Mouse (Mus musculus) cerebellum, adult 11-12 months (tissue): ENCODE measurements around the gene Atf1.
"Not testable (repeated sequence)": the region's sequence is repeated elsewhere in the genome, so short reads cannot be mapped to it uniquely, and the experiment has no call there.

Experiments
- DNase-seq: peaks from one replicate; pipeline ENCODE4 v3.0.0; 2022

The Atf1 gene

DNA sequence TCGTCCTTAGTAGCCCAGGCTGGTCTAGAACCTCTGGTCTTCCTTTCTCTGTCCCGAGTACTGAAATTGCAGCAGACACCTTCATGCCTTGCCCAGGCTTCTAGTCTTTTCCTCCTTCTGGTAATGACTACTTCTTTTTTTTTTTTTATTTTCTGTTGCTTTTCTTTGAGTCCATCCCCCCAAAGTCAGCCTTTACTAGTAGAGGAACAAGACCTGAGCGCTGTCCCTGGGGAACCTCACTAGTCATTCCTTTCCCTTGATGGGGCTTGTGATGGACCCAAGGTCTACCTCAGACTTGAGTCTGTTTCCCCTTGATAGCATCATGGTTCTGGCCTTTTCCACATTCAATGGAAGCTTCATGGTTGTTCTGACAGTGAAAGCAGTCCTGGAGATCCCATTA lies 9.6 kb upstream of the Atf1 start:
- DNase-seq, result no peak

DNA sequence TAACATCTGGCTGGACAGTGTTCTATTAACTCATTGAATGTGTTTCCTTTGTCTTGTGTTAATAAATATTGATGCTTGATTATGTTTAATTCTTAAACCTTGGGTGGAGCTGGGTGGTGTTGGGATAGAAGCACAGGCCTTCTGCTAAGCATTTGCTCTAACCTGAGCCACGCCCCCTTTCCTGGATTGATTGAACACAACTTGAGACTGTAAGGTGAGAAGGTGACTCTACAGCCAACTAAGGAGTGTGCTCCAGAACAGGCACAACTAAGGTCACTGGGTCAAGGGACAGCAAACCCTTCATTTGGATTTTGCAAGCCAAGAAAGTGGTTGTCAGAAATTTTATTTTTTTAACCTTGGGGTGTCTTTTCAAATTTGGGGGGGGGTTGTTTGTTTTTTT lies 8.2 kb upstream of the Atf1 start:
- no peak for DNase-seq

DNA sequence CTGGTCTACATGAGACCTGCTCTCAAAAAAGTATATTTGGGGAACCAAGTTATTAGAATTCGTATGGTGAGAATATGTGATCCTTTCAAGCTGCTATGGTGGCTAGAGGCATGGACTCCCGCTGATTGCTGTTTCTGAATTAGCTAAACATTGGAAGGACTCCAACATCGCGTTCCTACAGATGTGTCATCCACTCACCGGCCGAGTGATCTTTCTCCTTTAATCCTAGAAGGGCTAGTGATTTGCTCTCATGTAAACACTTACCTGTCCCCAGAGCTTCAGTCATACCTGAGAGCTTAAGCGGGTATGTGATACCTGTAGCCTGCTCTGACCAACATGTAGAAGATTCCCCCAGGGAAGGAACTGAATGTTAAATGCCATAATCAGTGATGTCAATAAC lies 6.7 kb upstream of the Atf1 start:
- DNase-seq, result no peak

DNA sequence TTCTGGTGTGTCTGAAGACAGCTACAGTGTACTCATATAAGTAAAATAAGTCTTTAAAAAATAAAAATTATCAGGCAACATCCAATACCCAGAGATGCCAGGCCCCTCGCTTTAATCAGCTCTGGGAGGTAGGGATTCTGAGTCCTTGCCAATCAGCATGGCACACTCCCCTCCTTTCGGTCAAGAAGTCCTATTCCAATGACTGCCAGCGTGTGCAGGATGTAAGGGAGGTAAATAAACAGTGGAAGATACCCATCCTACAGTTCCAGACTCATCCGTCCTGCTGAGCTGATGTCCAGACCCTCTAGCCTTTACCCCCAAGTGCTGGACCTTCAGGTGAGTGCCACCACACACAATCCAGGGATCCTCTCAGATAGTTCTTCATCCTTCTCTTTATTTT lies 2.2 kb upstream of the Atf1 start:
- DNase-seq, result no peak

DNA sequence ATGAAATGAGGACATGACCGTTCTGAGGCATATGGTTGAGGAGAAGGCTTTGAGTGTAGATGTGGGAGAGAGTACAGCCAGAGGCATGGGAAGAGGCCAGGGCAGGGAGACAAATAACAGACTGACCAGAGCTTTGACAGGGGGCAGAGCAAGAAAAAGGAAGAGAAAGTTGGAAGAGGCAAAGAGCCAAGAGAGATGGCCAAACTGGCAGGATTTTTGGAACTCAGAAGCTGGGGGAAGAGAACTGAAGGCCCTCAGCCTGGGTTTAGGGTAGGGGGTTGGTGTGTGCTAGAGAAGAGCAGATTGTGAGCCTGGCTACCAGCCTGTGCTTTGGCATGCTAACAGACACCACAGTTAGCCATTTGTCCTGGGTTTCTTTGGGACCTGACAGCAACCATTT lies 1.7 kb upstream of the Atf1 start:
- DNase-seq, result peak; percentile 82

DNA sequence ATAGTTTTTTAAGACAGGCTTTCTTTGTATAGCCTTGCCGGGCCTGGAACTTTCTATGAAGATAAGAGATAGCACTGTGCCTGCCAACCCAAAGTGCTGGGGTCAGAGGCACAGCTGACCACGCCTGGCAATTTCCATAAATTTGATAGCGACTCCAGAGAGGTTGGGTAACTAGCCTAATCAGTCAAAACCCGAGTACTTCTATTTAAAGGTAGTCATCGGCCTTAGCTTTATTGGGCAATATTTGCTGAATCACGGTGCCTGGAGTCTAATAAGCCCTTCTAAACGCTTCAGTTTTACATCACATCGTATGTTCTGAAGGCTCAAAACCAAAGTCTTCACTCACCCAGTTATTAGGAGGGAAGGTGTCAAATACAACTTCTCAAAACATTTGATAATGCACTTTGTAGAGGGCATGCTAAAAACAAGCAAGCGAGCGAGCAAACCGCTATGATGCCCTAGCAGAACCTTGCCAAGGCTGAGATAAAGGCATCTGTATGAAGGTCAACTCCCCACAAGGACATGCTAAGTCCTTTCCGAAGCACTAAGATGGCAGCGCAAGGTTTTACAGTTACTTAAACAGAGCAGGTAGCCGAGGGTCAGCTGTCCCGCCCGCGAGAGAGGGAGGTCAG lies 472 bp upstream of the Atf1 start:
- no peak for DNase-seq

DNA sequence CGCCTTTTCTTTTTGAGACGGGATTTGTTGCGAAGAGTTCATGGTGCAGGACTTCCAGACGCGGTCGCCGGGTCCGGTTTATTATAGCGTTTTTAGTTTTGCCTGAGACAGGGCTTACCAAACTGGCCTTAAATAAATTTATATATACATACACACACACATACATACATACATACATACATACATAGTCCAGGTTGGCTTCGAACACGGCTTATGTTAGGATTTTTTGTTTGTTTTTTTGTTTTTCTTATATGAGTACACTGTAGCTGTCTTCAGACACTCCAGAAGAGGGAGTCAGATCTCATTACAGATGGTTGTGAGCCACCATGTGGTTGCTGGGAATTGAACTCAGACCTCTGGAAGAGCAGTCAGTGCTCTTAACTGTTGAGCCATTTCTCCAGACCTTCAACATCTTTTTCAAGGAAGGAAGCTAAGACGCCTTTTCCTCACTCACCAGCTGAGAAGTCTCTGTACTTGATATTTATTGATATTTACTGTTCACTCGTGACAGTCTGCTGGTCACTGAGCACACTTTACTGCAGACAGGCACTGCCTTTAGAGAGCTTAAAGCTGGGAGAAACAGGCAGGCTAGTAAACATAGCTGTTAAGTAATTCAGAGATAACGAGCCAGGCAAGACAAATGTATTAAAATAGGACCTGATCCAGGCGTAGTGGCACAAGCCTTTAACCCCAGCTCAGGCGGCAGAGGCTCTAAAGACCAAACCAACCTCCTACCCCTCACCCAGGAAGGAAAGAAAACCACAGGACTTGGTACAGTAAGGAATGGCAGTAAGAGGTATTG lies 1.1 kb downstream of the Atf1 start:
- DNase-seq, result no peak

DNA sequence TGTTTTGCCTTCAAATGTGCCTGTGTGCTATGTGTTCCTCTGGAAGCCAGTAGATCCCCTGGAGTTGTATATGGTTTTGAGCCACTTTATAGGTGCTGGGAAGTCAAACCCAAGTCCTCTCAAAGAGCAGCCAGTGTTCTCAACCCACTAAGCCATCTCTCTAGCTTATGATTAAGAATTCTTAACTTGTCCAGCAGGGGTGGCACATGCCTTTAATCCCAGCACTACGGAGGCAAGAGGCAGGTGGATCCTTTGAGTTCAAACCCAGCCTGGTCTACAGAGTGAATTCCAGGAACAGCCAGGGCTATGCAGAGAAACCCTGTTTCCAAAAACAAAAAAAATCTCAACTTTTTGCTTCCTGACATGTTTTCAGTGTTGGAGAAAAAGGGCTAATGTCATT lies 3.0 kb downstream of the Atf1 start:
- DNase-seq, result no peak

DNA sequence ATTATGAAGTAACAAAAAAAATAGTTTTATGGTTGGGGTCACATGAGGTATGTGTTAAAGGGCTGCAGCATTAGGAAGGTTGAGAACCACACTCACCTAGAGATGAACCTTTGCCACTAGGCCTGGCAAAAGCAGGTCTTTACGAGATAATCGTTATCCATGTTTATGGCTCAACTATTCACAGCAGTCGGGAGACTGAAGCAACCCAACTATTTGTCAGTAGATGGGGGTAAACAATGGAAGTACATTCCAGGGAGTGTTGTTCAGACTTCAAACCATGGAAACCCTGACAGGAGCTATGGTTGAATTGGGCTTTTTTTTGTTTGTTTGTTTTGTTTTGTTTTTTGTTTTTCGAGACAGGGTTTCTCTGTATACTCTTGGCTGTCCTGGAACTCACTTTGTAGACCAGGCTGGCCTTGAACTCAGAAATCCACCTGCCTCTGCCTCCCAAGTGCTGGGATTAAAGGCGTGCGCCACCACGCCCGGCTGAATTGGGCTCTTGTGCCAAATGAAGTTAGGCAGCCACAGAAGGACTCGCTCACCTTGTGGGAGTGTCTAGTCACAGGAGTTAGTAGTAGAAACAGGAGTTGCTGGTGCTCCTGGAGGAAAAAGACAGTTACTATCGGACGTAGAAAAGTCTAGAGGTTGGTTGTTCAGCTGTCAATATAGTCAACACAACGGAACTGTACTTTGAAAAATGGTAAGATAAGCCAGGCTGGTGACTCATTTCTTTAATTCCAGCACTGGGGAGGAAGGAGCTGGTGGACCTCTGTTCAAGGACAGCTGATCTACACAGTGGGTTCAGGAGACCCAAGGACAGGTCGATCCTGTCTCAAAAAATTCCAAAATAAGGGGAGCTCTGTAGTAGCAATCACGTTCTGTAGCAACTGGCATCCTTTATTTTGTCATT lies 4.3 kb downstream of the Atf1 start:
- no peak for DNase-seq

DNA sequence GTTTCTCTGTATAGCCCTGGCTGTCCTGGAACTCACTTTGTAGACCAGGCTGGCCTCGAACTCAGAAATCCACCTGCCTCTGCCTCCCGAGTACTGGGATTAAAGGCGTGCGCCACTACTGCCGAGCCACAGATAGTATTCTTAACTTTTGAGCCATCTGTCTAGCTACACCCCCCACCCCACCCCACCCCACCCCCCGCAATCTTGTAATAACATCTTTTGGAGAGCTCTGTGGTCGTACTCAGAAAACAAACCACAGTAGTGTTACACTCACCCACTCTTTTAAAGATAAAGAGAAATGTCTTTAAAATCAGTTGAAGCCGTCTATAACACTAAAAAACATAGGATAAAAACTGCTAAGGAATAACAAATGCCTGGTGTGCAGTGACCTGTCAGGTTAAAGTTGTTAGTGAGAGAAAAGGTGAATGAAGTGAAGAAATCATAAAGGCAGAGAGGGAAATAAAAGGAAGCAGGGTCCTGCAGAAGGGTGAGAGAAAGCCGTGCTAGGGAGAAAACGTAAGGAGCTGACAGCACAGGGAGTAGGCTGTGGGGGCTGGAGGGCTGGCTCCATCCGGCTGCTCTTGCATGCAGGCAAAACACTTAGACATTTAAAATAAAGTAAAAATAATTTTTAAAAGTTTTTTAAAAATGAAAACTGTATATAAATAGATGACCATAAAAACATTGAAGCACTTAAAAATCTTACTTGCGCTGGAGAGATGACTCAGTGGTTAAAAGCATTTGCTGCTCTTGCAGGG lies 7.8 kb downstream of the Atf1 start:
- no peak for DNase-seq

DNA sequence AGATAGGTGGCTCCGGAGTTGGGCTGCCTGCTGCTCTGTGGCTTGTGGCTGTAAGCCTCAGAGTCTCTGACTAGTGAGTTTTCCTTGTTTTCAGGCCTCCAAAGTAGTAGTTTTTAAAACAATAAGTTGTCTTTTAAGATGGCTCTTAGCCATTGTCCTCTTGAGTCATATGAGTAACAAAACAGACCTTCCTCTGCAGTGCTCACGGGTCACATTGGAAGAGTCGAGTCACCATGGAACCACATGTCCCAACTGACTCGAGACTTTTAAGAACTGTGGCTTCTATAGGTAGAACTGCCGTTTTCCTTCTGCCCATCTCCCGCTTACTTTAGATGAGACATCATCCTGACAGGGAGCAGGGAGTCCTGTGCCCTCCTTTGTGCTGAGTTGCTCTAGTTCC lies 9.3 kb downstream of the Atf1 start:
- DNase-seq, result no peak

DNA sequence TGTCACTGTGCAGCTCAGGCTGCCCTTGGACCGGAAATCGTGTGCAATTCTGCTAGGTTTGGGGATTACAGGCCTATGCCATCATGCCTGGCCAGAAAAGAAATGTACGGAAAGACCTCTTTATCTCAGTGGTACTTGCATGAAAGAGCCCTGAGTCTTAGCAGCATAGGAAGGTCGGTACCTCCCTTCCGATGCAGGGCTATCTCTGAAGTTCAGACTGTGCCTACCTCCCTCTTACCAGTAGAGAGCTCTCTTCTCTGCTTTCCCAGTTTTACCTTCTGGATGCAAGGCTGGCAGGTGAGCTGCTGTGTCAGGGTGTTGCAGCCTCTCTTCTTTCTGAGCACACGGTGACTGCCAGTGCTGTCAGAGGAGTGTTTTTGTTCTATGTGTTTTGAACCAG lies 14.2 kb downstream of the Atf1 start:
- no peak for DNase-seq

DNA sequence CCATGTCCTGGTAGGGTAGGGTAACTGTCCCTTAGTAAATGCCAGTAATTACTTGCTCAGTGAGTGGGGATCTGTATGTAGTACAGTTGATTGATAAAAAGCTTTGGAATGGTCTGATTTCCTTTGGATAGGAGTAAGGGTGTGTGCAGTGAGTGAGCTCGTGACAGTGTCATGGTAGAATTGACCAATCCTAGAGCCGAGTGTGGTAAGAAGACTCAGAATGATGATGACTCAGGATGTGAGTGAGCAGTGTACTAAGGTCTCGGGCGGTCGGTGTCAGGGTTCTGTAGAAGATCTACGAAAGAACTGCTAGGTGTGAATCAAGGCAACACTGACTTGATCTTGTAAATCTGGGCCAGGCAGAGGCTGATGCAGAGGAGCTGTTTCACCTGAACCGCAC lies 18.3 kb downstream of the Atf1 start:
- DNase-seq, result no peak

DNA sequence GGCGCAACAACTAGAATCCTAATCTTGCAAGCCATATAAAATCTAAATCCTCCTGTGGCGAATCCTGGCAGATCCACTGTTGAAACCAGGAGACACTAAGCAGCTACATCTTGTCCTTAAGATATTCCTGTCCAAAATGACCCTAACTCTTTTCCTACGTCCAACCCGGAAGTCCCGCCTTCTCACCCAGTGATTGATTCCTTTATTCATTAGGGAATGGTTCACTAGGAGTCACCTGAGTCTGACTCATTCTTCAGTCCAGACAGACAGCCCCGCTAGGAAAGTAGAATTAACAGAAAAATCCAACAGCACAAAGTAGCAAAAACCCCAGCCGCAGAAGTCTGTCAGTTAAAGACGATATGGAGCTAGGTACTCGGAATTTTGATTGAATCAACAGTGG lies 19.7 kb downstream of the Atf1 start:
- DNase-seq, result no peak

DNA sequence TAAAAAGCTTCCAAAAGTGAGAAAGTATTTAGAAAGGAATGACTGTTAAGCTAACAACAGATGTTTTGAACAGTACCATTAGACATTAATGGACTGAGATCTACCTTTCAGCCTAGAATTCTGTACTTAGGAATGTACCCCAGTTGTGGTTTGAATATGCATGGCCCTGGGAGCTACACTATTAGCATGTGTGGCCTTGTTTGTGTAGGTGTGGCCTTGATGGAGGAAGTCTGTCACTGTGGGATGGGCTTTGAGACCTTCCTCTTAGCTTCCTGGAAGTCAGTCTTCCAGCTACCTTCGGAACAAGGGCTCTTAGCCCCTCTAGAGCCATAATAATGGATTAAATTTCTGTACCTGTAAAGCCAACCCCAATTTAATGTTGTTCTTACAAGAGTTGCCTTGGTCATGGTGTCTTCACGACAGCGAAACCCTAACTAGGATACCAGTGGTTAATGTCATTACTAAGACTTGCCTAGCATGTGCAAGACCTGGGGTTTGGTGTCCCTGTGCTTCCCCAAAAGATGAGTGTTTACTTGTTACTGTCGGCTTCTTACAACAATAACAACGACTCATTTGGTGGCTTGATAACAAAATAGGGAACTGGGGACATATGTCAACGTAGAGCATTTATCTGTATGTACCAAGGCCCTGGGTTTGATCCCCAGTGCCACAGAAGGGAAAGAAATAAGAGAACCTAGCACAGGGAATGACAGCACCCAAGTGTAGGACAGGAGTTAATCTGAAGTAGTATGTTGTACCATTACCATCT lies 21.2 kb downstream of the Atf1 start:
- DNase-seq, result no peak

DNA sequence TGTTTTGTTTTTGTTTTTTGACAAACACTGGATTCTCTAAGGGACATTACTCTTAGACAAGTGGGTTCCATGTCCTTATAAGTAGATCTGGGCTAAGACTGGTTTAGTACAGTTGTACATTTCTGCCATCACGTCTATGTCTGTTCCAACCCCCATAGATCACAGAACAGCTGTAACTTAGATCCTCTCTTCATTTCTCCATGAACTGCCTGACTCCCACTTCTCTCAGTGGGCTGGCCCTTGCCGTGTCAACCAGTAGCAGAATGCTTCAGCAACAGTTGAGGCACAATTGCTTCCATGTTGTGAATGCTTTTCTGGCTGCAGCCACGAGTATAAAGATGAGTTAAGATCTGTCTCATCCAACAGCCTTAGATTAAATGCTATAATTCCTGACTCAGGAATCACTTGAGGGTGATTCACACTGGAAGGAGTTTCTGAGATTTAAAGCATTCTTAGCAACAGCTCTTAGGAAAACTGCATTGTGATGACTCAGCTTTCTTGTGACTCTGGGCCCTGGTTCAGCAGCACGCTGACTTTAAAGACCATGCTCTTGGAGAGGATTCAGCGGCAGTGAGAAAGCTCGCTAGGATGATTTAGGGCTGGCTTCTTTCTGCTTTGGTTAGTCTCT lies 23.6 kb downstream of the Atf1 start:
- no peak for DNase-seq

DNA sequence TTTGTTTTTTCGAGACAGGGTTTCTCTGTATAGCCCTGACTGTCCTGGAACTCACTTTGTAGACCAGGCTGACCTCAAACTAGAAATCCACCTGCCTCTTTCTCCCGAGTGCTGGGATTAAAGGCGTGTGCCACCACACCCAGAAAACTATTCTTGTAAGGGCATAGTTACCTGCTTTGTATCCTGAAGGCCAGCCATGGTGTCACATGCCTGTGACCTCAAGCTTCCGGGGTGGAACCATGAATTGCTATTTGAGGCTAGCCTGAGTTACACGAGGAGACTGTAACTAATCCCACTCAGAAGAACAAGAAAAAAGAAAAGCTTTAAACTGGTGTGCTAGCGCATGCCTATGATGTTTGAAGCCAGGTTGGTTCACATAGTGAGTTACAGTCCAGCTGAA lies 28.8 kb downstream of the Atf1 start:
- no peak for DNase-seq

DNA sequence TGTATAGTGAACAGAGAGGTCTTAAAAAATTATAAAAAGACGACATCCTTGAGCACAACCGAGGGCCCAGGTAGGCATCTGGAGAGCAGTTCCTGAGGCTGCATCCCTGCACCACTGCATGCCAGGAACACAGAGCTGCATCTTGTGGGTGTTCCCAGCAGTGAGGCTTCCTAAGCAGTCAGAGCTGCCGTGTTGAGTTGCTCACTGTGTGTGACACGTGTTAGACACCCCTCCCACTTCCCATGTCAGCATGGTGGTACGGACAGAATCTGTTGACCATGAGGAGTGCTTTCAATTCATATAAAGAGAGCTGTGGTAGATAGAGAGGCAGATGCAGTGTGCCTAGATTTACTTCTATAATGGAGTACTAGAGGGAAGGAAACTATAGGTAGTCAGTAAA lies 29.7 kb downstream of the Atf1 start:
- no peak for DNase-seq

DNA sequence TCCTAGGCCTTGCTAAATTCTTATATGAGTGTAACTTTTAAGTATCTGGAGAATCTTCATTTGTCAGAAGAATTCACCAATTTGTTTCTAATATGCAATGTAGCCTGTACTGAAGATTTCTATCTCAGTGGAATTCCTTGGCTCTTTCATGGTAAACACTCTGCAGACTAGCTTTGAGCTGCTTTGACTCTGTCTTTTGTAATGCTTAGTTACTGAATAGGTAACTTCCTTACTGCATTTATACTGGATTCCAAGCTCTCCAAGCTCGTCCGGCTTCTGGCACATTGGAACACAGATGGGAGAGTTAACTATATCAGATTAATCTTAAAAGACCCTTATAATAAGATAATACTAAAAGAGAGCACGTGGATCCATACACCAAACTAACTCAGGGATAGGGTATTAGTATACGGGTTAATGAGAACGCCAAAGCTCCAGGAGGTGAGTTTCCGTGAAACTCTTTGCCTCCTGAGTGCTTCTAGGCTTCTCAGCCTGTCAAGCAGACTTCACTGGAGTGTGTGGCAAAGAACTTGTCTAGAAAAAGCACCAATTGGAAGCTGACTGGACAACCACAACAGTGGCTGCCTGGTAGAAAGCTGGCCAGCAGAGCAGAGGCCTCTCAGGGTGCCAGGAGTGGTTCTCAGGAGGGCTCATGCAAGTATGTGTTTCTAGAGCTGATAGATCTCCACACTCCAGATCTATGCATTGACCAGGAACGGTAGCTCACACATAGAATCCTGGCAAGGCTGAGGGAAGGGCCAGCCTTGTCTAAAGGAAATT lies 31.2 kb downstream of the Atf1 start:
- no peak for DNase-seq

DNA sequence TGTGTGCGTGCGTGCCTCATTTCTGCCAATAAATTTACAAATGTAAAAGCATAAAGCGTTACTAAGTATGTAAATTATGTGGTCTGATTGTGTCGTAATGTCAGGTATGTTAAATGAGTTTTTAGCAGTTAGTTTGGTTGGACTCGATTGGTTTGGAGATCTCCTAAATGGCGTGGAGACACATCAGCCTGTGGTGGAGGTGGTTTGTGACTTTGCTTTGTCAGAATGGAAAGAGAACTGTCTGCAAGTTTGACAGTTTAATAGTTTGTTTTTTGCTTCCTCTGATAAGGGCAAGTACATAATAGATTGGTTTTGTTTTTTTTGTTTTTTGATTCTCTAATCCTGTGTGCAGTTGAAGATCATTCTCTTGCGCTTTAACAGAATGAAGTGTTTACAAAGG lies 32.7 kb downstream of the Atf1 start:
- DNase-seq, result not testable (repeated sequence)
